Mouse (Mus musculus) thymus, adult 2 months (tissue): Measurements from ENCODE around the gene Stk19.

Experiments
- CTCF ChIP-seq: fragments of 200-500 bp; IDR thresholded peaks from 2 replicates; pipeline ENCODE4 v1.5.1; 2012; ENCODE audit warnings: mild to moderate bottlenecking, control low read depth, low read length, moderate library complexity, borderline replicate concordance; ENCODE audit not compliant: control insufficient read depth, poor library complexity, insufficient read depth; ENCODE audit errors: extremely low read depth
- POLR2A ChIP-seq: fragments of 200-500 bp; IDR thresholded peaks from 2 replicates; pipeline ENCODE4 v1.6.1; 2012; ENCODE audit warnings: mild to moderate bottlenecking, low read length, control low read depth, moderate library complexity; ENCODE audit not compliant: control insufficient read depth, poor library complexity, insufficient read depth; ENCODE audit errors: extremely low read depth

GRCm38 (mm10) chr17:34874321-34874720 lies 37.6 kb upstream of the Stk19 start:
- TF ChIP-seq POLR2A, result no peak
- no peak for TF ChIP-seq CTCF
